Mouse (Mus musculus): ENCODE measurements at regions not wholly inside any gene's neighbourhood (a gene's known extent, or its start where the extent isn't known, plus 50 kb on each side); places are given as distances from the start of the nearest gene placed in this dataset.

DNA sequence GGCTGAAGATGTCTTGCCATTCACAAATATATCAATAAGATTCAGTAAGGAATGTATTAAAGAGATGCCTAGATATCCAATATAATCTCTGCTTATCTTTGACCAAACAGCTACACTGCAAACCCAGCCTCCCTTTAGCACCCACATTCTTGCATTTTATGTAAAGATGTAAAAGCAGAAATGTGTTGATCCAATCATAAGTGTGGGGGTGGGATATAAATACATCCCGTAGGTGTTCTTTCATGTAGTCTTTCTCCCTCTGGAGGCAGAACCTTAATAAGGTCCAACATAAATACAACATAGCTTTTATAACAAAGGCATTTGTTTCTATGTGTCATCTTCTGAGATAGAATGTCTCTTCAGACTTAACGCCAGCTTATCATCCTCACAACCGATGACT lies 637.1 kb upstream of the Flrt2 start:
- no peak overlapping the region for H3K4me2 ChIP-seq
- no peaks in the 10 kb centered on the region for H3K4me1 ChIP-seq (replicated peaks)
- no peak for ATAC-seq (ENCODE audit: low FRiP score)
- WGBS = 87% methylated on average over 3 of the region's 3 CpGs
- H3K36me3 ChIP-seq = no peaks in the 10 kb centered on the region
- no peak overlapping the region for H3K4me3 ChIP-seq
- H3K9ac ChIP-seq = no peak overlapping the region
- no peaks in the 10 kb centered on the region for H3K27me3 ChIP-seq
- no peak overlapping the region for H3K27ac ChIP-seq
- no peaks in the 10 kb centered on the region for H3K9me3 ChIP-seq

GRCm38 (mm10) chr12:95056926-95057325 lies 635.1 kb upstream of the Flrt2 start:
- no peaks in the 10 kb centered on the region for H3K9me3 ChIP-seq
- WGBS = 52% methylated on average over 7 of the region's 7 CpGs
- no peaks in the 10 kb centered on the region for H3K27me3 ChIP-seq

DNA sequence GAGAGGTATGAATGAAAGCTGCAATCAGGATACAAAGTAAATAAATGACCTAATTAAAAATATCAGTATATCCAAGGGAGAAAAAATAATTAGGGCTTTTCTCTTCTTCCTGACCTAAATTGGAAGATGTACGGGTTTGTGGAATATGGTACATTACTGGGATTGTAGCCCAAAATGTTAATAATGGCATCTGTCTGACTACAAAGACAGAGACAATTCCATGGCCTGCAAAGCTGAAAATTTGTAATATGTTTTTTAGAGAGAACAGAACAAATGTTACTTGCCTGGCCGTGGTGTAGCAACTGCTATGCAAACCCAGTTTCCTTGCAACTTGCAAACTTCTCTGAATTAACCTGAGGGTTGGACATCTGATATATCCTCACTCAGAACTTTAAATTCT lies 632.6 kb upstream of the Flrt2 start:
- ATAC-seq (ENCODE audit: low FRiP score) = no peak
- Histone ChIP-seq H3K4me1 (replicated peaks) (no peaks in the 10 kb centered on the region), H3K4me3 (no peak overlapping the region), H3K4me2 (no peak overlapping the region), H3K9me3 (no peaks in the 10 kb centered on the region), H3K9ac (no peak overlapping the region), H3K27ac (no peak overlapping the region), H3K27me3 (no peaks in the 10 kb centered on the region), H3K36me3 (no peaks in the 10 kb centered on the region)
- WGBS = 84% methylated on average over 2 of the region's 2 CpGs

More at GRCm38 (mm10) chr12:95056926-95057325, 635.1 kb upstream of the Flrt2 start:
- Histone ChIP-seq H3K4me1 (replicated peaks) (no peaks in the 10 kb centered on the region), H3K36me3 (no peaks in the 10 kb centered on the region), H3K4me2 (no peak overlapping the region), H3K4me3 (no peak overlapping the region), H3K27ac (no peak overlapping the region), H3K9ac (no peak overlapping the region)
- ATAC-seq (ENCODE audit: low FRiP score) = no peak

DNA sequence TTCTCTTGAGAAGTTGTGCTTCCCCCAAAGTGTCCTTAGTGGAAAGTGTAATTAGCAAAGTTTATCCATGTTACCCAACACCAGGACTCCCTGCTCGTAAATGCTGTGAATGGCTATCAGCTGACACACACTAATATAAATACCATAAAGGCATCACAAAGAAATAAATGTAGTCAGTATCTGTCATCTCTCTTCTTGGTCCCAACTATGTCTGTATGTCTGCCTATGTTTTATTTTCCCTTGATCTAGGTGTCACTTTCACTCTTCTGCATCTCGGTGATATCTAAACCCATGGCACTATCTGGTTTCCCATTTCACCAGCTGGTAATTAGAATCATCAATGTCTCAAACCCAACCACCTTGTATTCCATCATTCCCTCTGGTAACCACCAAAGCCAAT lies 619.7 kb upstream of the Flrt2 start:
- 80% methylated on average over 2 of the region's 2 CpGs for WGBS

GRCm38 (mm10) chr12:95119223-95119952 lies 572.6 kb upstream of the Flrt2 start:
- H3K9ac ChIP-seq = no peak overlapping the region
- no peaks in the 10 kb centered on the region for H3K27me3 ChIP-seq
- ATAC-seq (ENCODE audit: low FRiP score) = no peak
- H3K27ac ChIP-seq = no peak overlapping the region
- 74% methylated on average over 3 of the region's 3 CpGs for WGBS
- H3K36me3 ChIP-seq = no peaks in the 10 kb centered on the region
- no peak overlapping the region for H3K4me2 ChIP-seq
- no peaks in the 10 kb centered on the region for H3K4me1 ChIP-seq (replicated peaks)
- no peak overlapping the region for H3K4me3 ChIP-seq
- H3K9me3 ChIP-seq = no peaks in the 10 kb centered on the region

More for the DNA sequence above, 619.7 kb upstream of the Flrt2 start:
- no peak for ATAC-seq (ENCODE audit: low FRiP score)
- no peak overlapping the region for H3K9ac ChIP-seq
- H3K4me1 ChIP-seq (replicated peaks) = no peaks in the 10 kb centered on the region
- H3K4me3 ChIP-seq = no peak overlapping the region
- H3K9me3 ChIP-seq = no peaks in the 10 kb centered on the region
- no peak overlapping the region for H3K4me2 ChIP-seq
- H3K27ac ChIP-seq = no peak overlapping the region
- H3K27me3 ChIP-seq = no peaks in the 10 kb centered on the region
- H3K36me3 ChIP-seq = no peaks in the 10 kb centered on the region

- Histone ChIP-seq H3K4me3 (no peak overlapping the region), H3K27me3 (no peaks in the 10 kb centered on the region), H3K36me3 (no peaks in the 10 kb centered on the region), H3K4me2 (no peak overlapping the region), H3K9ac (no peak overlapping the region), H3K4me1 (replicated peaks) (no peaks in the 10 kb centered on the region), H3K9me3 (no peaks in the 10 kb centered on the region), H3K27ac (no peak overlapping the region)
- ATAC-seq (ENCODE audit: low FRiP score) = no peak
- WGBS = 74% methylated on average over 1 of the region's 1 CpGs
Observed at GRCm38 (mm10) chr12:95132804-95133203, 559.2 kb upstream of the Flrt2 start.

DNA sequence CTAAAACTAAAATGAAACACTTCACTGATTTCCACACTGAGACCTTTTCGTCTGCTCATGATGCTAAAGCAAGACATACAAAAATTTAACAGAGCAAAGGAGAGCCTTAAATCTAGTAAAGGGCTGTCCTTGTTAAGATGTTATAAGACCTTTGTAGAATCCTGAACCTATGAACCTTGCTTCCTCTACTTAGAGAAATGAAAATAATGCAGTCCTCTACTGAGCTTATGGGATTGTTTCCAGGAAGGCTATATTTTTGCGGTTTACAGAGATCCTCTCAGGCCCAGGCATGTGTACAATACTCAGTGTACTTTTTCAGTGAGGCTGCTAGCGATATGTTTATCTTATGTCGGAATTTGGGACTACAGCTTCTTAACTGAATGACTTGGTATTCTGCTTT lies 558.5 kb upstream of the Flrt2 start:
- Histone ChIP-seq H3K4me3 (no peak overlapping the region), H3K27me3 (no peaks in the 10 kb centered on the region), H3K9ac (no peak overlapping the region), H3K27ac (no peak overlapping the region), H3K4me1 (replicated peaks) (no peaks in the 10 kb centered on the region), H3K4me2 (no peak overlapping the region), H3K9me3 (no peaks in the 10 kb centered on the region), H3K36me3 (no peaks in the 10 kb centered on the region)
- 88% methylated on average over 4 of the region's 4 CpGs for WGBS
- no peak for ATAC-seq (ENCODE audit: low FRiP score)

DNA sequence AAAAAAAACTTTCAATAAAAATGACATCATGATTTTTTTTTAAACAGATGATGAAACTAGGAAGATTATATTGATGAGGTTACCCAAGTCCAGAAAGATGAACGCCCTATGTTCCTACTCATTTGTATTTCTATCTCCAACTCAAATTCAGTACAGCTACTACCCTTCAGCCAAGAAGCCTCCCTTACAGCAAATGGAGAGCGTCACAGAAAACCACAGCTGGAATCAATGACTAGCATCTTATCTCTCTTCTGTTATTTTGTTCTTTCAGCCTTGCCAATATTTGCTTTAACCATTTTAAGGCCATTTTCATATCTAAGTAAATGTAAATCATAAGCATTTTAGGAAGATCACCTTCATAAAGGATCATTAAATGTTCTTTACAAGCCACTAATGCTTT lies 553.9 kb upstream of the Flrt2 start:
- WGBS = 94% methylated on average over 2 of the region's 2 CpGs
- Histone ChIP-seq H3K4me3 (no peak overlapping the region), H3K27me3 (no peaks in the 10 kb centered on the region), H3K27ac (no peak overlapping the region), H3K9ac (no peak overlapping the region), H3K4me2 (no peak overlapping the region), H3K36me3 (no peaks in the 10 kb centered on the region), H3K9me3 (no peaks in the 10 kb centered on the region), H3K4me1 (replicated peaks) (no peaks in the 10 kb centered on the region)
- no peak for ATAC-seq (ENCODE audit: low FRiP score)

GRCm38 (mm10) chr12:95171051-95171450 lies 521.0 kb upstream of the Flrt2 start:
- Histone ChIP-seq H3K4me3 (no peak overlapping the region), H3K27me3 (no peaks in the 10 kb centered on the region), H3K4me1 (replicated peaks) (no peaks in the 10 kb centered on the region), H3K9ac (no peak overlapping the region), H3K27ac (no peak overlapping the region), H3K9me3 (no peaks in the 10 kb centered on the region), H3K4me2 (no peak overlapping the region), H3K36me3 (no peaks in the 10 kb centered on the region)
- ATAC-seq (ENCODE audit: low FRiP score) = no peak
- 67% methylated on average over 2 of the region's 2 CpGs for WGBS

DNA sequence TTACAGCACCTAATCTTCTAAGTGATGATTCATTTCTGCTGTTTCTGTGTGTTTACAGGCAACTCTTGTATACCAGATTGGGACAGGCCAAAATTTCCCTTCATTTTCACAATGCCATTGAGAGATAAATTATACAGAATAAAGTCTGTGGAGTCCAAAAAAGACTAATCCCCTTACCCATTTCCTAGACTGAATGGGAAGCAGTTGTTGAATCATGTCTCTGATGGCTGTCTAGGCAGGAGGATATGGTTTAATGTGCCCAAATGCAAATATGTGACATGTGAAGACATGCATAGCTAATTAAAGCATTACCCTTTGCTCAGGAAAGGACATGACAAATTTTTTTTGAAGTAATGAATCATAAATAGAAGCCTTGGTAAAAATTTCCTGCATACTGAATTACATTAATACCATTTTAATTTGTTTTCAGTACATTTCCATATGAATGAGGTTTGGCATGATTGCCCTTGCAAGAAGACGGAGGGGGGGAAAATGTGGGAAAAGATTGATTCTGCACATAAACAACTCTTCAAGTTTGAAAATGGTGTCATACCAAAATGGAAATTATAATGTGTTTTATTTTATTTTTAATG lies 518.1 kb upstream of the Flrt2 start:
- no peaks in the 10 kb centered on the region for H3K36me3 ChIP-seq
- no peak overlapping the region for H3K27ac ChIP-seq
- no peak for ATAC-seq (ENCODE audit: low FRiP score)
- no peaks in the 10 kb centered on the region for H3K4me1 ChIP-seq (replicated peaks)
- H3K9me3 ChIP-seq = no peaks in the 10 kb centered on the region
- 31% methylated on average over 1 of the region's 1 CpGs for WGBS
- H3K9ac ChIP-seq = no peak overlapping the region
- no peak overlapping the region for H3K4me3 ChIP-seq
- no peaks in the 10 kb centered on the region for H3K27me3 ChIP-seq
- no peak overlapping the region for H3K4me2 ChIP-seq

- H3K4me1 ChIP-seq (replicated peaks) = no peaks in the 10 kb centered on the region
- H3K36me3 ChIP-seq = no peaks in the 10 kb centered on the region
- no peaks in the 10 kb centered on the region for H3K9me3 ChIP-seq
- no peak overlapping the region for H3K4me3 ChIP-seq
- no peaks in the 10 kb centered on the region for H3K27me3 ChIP-seq
- WGBS = 91% methylated on average over 8 of the region's 8 CpGs
- no peak overlapping the region for H3K9ac ChIP-seq
- H3K4me2 ChIP-seq = no peak overlapping the region
- no peak for ATAC-seq (ENCODE audit: low FRiP score)
- H3K27ac ChIP-seq = no peak overlapping the region
Observed at GRCm38 (mm10) chr12:95202486-95202885, 489.5 kb upstream of the Flrt2 start.

GRCm38 (mm10) chr12:95205081-95205480 lies 486.9 kb upstream of the Flrt2 start:
- WGBS = 74% methylated on average over 3 of the region's 3 CpGs
- no peaks in the 10 kb centered on the region for H3K9me3 ChIP-seq
- H3K9ac ChIP-seq = no peak overlapping the region
- no peaks in the 10 kb centered on the region for H3K4me1 ChIP-seq (replicated peaks)
- H3K27me3 ChIP-seq = no peaks in the 10 kb centered on the region
- ATAC-seq (ENCODE audit: low FRiP score) = no peak
- no peak overlapping the region for H3K4me2 ChIP-seq
- no peak overlapping the region for H3K27ac ChIP-seq
- no peaks in the 10 kb centered on the region for H3K36me3 ChIP-seq
- H3K4me3 ChIP-seq = no peak overlapping the region

DNA sequence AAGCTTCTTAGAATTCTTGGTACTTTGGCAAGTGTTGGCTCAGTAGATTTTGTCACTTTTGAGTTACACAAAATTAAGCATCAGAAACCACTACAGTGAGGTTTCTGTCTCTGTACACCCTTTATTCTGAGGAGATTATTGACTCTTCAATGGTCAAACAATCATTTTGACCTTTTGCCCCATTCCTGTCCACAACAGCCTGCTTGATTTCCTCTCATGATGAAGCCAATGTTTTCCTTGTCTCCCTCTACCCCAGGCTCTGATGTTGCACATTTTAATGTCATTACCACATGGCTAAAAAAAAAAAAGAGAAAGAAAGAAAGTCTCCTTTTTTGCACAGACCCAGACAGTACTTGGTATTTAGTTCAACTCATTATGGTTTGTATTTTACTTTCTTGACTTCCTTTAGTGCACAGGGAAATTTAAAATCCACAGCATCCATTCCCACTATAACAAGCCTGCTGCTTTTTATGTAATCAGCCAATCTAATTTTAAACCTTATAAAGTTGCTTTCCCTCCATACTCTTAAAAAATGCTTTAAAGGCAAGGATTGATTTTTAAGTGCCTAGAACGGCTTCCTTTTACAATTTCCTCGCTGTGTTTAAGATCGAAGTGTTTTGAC lies 452.8 kb upstream of the Flrt2 start:
- Histone ChIP-seq H3K36me3 (no peaks in the 10 kb centered on the region), H3K27ac (no peak overlapping the region), H3K9me3 (no peaks in the 10 kb centered on the region), H3K4me3 (no peak overlapping the region), H3K27me3 (no peaks in the 10 kb centered on the region), H3K4me2 (no peak overlapping the region), H3K4me1 (replicated peaks) (no peaks in the 10 kb centered on the region), H3K9ac (no peak overlapping the region)
- WGBS = 82% methylated on average over 3 of the region's 3 CpGs
- no peak for ATAC-seq (ENCODE audit: low FRiP score)

All from hindbrain, embryonic 13.5 days (tissue).